Mouse (Mus musculus) frontal cortex, postnatal 10 days (tissue): ENCODE results near the gene Gm49510.
A peak's percentile ranks its signal among the peaks of the same experiment; 100 is the strongest.
"Not testable (repeated sequence)": the region's sequence is repeated elsewhere in the genome, so short reads cannot be mapped to it uniquely, and the experiment has no call there.

Source experiments
- DNase-seq, 2 experiments: peaks; one replicate each; pipeline ENCODE4 v3.0.0; 2022; ENCODE audit warnings: low spot score in 2 of 2, mixed read lengths in 1 of 2

The Gm49510 gene

GRCm38 (mm10) chr15:78877810-78878390, 21.6 kb upstream of the Gm49510 start:
- DNase-seq = no peak

- DNase-seq = not testable (repeated sequence)
These were observed 20.5 kb upstream of the Gm49510 start for GRCm38 (mm10) chr15:78878792-78879516.

GRCm38 (mm10) chr15:78880432-78880831, 19.0 kb upstream of the Gm49510 start:
- DNase-seq = no peak

- no peak for DNase-seq
These were observed 17.6 kb upstream of the Gm49510 start for GRCm38 (mm10) chr15:78881828-78882227.

- no peak for DNase-seq
These were observed 10.0 kb upstream of the Gm49510 start for GRCm38 (mm10) chr15:78889401-78889853.

- DNase-seq = no peak
These were observed 7.0 kb upstream of the Gm49510 start for GRCm38 (mm10) chr15:78892440-78892839.

GRCm38 (mm10) chr15:78894726-78895125, 4.7 kb upstream of the Gm49510 start:
- no peak for DNase-seq

- DNase-seq = no peak
These were observed 3.7 kb upstream of the Gm49510 start for GRCm38 (mm10) chr15:78895741-78896140.

- DNase-seq = no peak
These were observed 3.3 kb upstream of the Gm49510 start for GRCm38 (mm10) chr15:78896149-78896548.

GRCm38 (mm10) chr15:78897488-78897887, 2.0 kb upstream of the Gm49510 start:
- DNase-seq = no peak

GRCm38 (mm10) chr15:78898507-78899001, 913 bp upstream of the Gm49510 start:
- no peak for DNase-seq

- DNase-seq = peak in 1 of 2 experiments; percentile 53
These were observed 495 bp downstream of the Gm49510 start, which contains the start of gene Sh3bp1 for GRCm38 (mm10) chr15:78899740-78900584. Sh3bp1 (plus strand) TSS chr15:78899768.

- no peak for DNase-seq
These were observed 1.3 kb downstream of the Gm49510 start for GRCm38 (mm10) chr15:78900585-78901421.

GRCm38 (mm10) chr15:78901422-78901789, 1.9 kb downstream of the Gm49510 start:
- no peak for DNase-seq

- DNase-seq = peak in 1 of 2 experiments; percentile 75
These were observed 3.8 kb downstream of the Gm49510 start for GRCm38 (mm10) chr15:78903243-78903642.

- no peak for DNase-seq
These were observed 8.9 kb downstream of the Gm49510 start for GRCm38 (mm10) chr15:78908399-78908798.

GRCm38 (mm10) chr15:78908982-78909381, 9.5 kb downstream of the Gm49510 start:
- no peak for DNase-seq

GRCm38 (mm10) chr15:78912040-78912439, 12.6 kb downstream of the Gm49510 start:
- no peak for DNase-seq

GRCm38 (mm10) chr15:78913632-78914090, 14.2 kb downstream of the Gm49510 start, which contains the start of gene Pdxp:
Pdxp (plus strand) TSS chr15:78913919.
- peak; percentile 98 for DNase-seq

- peak in 1 of 2 experiments; percentile 69 for DNase-seq
These were observed 14.8 kb downstream of the Gm49510 start for GRCm38 (mm10) chr15:78914091-78914822.
